Mouse (Mus musculus) embryonic facial prominence, embryonic 10.5 days (tissue): ENCODE measurements around the gene Trim37. TPM values are rescaled to one million over a fixed set of nuclear protein-coding genes. Genes with fewer than 3 reads are reported as not detected.

ENCODE experiments used
- DNase-seq: peaks from one replicate; pipeline ENCODE4 v3.0.0-alpha.2; 2017; ENCODE audit warnings: low spot score
- H3K27ac ChIP-seq: fragments of 300-500 bp; sonication (generic); replicated peaks from 2 replicates; pipeline ENCODE4 v1.5.1; 2016; ENCODE audit warnings: mild to moderate bottlenecking
- H3K27me3 ChIP-seq: fragments of 300-500 bp; sonication (generic); replicated peaks from 2 replicates; pipeline ENCODE4 v1.6.1; 2016; ENCODE audit warnings: low read depth, mild to moderate bottlenecking; ENCODE audit not compliant: poor library complexity, severe bottlenecking
- H3K36me3 ChIP-seq: fragments of 300-500 bp; sonication (generic); replicated peaks from 2 replicates; pipeline ENCODE4 v1.6.1; 2016; ENCODE audit warnings: mild to moderate bottlenecking, moderate library complexity
- H3K4me1 ChIP-seq: fragments of 300-500 bp; sonication (generic); 2 replicates; pipeline ENCODE4 v1.6.1; 2016
- H3K4me3 ChIP-seq: fragments of 300-500 bp; sonication (generic); 2 replicates; pipeline ENCODE4 v1.5.1; 2016; ENCODE audit warnings: mild to moderate bottlenecking, moderate library complexity
- H3K9me3 ChIP-seq: fragments of 300-500 bp; sonication (generic); 2 replicates; pipeline ENCODE4 v1.6.1; 2016; ENCODE audit warnings: mild to moderate bottlenecking
- whole genome bisulfite sequencing: fragments of 180-500 bp; shearing (Covaris S2); methylation state at CpG from one replicate; pipeline ENCODE4 v1.1.7; 2016; 5-methylcytosine and 5-hydroxymethylcytosine counted together
- polyA plus RNA-seq: library from polyadenylated mRNA; unstranded; fragments of >200 nt; fragmentation: Nextera tagmentation; extraction: Ambion mirVana; gene quantifications from 2 replicates; pipeline ENCODE4 v1.2.1, GENCODE M21; 2016

The Trim37 gene
- polyA plus RNA-seq, 1 experiment from 2014 or later: 49.1 TPM

GRCm38 (mm10) chr11:87238891-87239530 lies 112.1 kb downstream of the Trim37 start:
- H3K4me1 ChIP-seq: peaks cover 3% of the 10 kb centered on the region; the same call in 1 of the 2 replicates
- H3K4me3 ChIP-seq: no peak overlapping the region
- no peaks in the 10 kb centered on the region for H3K9me3 ChIP-seq
- H3K36me3 ChIP-seq: peaks cover 21% of the 10 kb centered on the region
- DNase-seq: no peak
- no peaks in the 10 kb centered on the region for H3K27me3 ChIP-seq
- 85% methylated on average over 7 of the region's 7 CpGs for WGBS
- no peak overlapping the region for H3K27ac ChIP-seq

DNA sequence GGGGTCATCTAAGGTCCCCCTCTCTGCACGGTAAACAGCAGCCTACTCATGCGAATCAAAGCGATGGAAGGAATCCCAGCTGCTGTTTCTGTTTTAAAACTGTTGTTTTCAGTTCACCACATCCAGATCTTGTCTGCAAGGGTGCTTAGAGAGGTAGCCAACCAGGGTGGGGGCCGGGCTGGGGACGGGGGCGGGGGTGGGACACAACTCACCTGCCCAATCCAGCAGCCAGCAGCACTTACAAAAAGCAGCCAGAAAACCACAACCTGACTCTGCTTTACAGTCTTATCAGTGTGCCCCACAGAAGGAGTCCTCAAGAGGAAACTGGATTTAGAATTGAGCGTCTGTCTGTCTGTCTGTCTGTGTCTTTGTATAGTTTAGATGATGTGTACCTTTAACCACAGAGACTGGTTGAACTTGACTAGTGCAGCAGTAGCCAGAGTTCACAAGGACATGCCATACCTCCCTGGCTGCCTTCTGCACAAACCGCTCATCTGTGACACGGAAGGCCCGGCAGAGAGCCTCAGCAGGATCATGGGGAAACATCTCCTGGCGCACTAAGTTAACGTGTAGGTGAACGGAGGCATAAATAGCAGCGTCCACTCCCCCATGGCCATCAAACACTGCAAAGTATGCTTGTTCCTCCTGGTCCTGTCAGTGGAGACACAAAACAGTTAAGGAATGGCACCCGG lies 113.4 kb downstream of the Trim37 start:
- peaks cover 11% of the 10 kb centered on the region for H3K36me3 ChIP-seq
- no peak overlapping the region for H3K27ac ChIP-seq
- no peaks in the 10 kb centered on the region for H3K27me3 ChIP-seq
- DNase-seq: no peak
- no peaks in the 10 kb centered on the region for H3K9me3 ChIP-seq
- WGBS: 87% methylated on average over 15 of the region's 15 CpGs
- H3K4me3 ChIP-seq: no peak overlapping the region
- peaks cover 3% of the 10 kb centered on the region; the same call in 1 of the 2 replicates for H3K4me1 ChIP-seq

GRCm38 (mm10) chr11:87240833-87241215 lies 113.9 kb downstream of the Trim37 start:
- Histone ChIP-seq H3K4me1 (peaks cover 3% of the 10 kb centered on the region; the same call in 1 of the 2 replicates), H3K27ac (no peak overlapping the region), H3K27me3 (no peaks in the 10 kb centered on the region), H3K4me3 (no peak overlapping the region), H3K36me3 (peaks cover 11% of the 10 kb centered on the region), H3K9me3 (no peaks in the 10 kb centered on the region)
- 87% methylated on average over 4 of the region's 4 CpGs for WGBS
- no peak for DNase-seq

- DNase-seq: no peak
- no peak overlapping the region for H3K27ac ChIP-seq
- peaks cover 3% of the 10 kb centered on the region; the same call in 1 of the 2 replicates for H3K4me1 ChIP-seq
- no peaks in the 10 kb centered on the region for H3K27me3 ChIP-seq
- H3K4me3 ChIP-seq: no peak overlapping the region
- 81% methylated on average over 7 of the region's 7 CpGs for WGBS
- H3K9me3 ChIP-seq: no peaks in the 10 kb centered on the region
- peaks cover 11% of the 10 kb centered on the region for H3K36me3 ChIP-seq
Measured at GRCm38 (mm10) chr11:87241256-87241655, 114.4 kb downstream of the Trim37 start.

DNA sequence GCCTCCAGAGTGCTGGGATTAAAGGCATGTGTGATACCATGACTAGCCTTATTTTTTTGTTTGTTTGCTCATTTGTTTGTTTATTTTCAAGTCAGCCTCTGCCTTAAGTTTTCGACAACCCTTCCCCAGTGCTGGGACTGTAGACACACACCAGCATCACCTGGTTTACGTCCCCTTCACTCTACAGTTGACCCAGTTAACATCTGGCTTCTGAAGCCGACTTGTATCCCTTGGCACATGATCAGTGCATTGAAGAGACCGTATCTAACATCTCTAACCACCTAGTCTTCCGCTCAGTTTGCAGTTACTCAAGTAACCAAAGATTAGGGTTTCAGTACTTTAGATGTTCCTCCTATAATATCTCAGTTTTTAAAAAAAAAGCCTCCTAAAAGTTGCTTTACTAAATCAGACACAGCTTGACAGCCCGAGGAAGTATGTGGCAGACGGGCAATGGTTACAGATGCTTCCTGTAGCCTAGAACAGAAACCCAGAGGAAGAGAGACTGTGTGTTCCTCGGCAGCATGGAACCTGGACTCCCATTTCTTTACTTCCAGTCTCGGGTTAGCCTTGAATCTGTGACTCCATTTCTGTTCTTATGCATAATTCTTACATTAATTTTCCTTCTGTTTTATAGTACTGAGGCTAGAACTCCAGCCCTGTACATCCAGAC lies 118.4 kb downstream of the Trim37 start:
- no peak overlapping the region for H3K27ac ChIP-seq

GRCm38 (mm10) chr11:87246107-87246651 lies 119.3 kb downstream of the Trim37 start:
- Histone ChIP-seq H3K9me3 (no peaks in the 10 kb centered on the region), H3K27ac (no peak overlapping the region), H3K4me3 (no peak overlapping the region), H3K4me1 (0 out of 2 replicates have a peak, but pooled peaks cover 8% of the 10 kb centered on the region), H3K36me3 (no peaks in the 10 kb centered on the region; the same call in 1 of the 2 replicates), H3K27me3 (no peaks in the 10 kb centered on the region)
- 79% methylated on average over 4 of the region's 4 CpGs for WGBS
- DNase-seq: no peak

More for the DNA sequence above, 118.4 kb downstream of the Trim37 start:
- DNase-seq: no peak
- 85% methylated on average over 9 of the region's 9 CpGs for WGBS
- Histone ChIP-seq H3K9me3 (no peaks in the 10 kb centered on the region), H3K36me3 (peaks cover 6% of the 10 kb centered on the region; the same call in 1 of the 2 replicates), H3K4me1 (peaks cover 10% of the 10 kb centered on the region; the same call in 1 of the 2 replicates), H3K27me3 (no peaks in the 10 kb centered on the region), H3K4me3 (no peak overlapping the region)

DNA sequence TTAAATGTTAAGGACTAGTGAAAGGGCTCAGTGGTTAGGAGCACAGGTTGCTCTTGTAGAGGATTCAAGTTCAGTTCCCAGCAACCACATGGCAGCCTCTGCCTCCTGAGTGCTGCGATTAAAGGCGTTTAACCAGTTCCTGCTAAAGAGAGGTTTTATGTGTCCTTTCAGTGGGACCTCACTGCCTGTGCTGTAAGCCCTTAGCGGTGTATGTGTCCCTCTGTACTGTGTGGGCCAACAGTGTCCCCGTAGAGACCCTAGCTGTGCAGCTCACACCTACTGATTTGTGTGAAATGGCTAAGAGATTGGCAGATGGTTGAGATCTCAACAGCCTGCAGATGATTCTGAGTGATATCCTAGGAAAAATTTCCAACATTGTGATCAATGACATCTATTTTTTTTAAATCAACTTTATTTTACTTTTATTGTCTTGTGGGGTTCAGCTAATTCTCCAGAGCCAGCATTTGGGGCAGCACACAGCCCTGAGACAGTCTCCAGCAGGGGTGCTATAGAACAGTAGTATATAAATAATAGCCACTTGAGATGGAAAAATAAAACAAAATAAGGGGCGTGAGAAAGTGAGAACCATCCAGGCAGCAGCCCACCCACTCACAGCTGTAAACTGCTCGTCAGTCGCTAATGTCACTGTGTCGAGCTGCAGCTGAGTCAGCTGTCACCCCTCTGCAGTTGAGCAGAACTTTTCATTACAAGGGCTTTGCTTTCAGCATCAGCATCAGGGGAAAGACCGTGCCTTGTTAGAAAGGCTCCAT lies 120.0 kb downstream of the Trim37 start:
- Histone ChIP-seq H3K27ac (no peak overlapping the region), H3K4me3 (no peak overlapping the region), H3K36me3 (no peaks in the 10 kb centered on the region), H3K4me1 (0 out of 2 replicates have a peak, but pooled peaks cover 8% of the 10 kb centered on the region), H3K27me3 (no peaks in the 10 kb centered on the region), H3K9me3 (no peaks in the 10 kb centered on the region)
- WGBS: 73% methylated on average over 9 of the region's 9 CpGs
- DNase-seq: no peak

DNA sequence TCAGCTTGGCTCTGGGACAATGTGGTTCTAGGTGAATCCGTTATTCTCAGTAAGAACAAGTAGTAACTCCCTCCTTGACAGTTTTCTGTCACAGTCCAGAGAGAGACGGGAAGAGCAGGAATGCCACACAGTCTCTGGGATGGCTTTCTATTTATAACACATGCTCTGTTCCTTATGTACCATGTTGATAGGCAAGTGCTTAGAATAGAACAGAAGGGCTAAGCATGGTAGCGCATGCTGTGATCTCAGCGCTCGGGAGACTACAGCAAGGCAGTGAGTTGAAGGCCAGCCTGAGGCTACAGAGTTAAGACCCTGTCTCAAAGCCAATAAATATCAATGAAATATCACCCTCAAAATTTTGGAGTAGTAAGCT lies 120.6 kb downstream of the Trim37 start:
- H3K27me3 ChIP-seq: no peaks in the 10 kb centered on the region
- H3K36me3 ChIP-seq: no peaks in the 10 kb centered on the region
- no peak for DNase-seq
- 82% methylated on average over 5 of the region's 5 CpGs for WGBS
- 0 out of 2 replicates have a peak, but pooled peaks cover 8% of the 10 kb centered on the region for H3K4me1 ChIP-seq
- H3K27ac ChIP-seq: no peak overlapping the region
- H3K4me3 ChIP-seq: no peak overlapping the region
- H3K9me3 ChIP-seq: no peaks in the 10 kb centered on the region

GRCm38 (mm10) chr11:87250132-87250531 lies 123.3 kb downstream of the Trim37 start:
- H3K27ac ChIP-seq: no peak overlapping the region
- H3K4me1 ChIP-seq: 0 out of 2 replicates have a peak, but pooled peaks cover 10% of the 10 kb centered on the region
- no peak for DNase-seq
- H3K27me3 ChIP-seq: no peaks in the 10 kb centered on the region
- no peak overlapping the region for H3K4me3 ChIP-seq
- H3K9me3 ChIP-seq: no peaks in the 10 kb centered on the region
- 84% methylated on average over 6 of the region's 6 CpGs for WGBS
- H3K36me3 ChIP-seq: no peaks in the 10 kb centered on the region

DNA sequence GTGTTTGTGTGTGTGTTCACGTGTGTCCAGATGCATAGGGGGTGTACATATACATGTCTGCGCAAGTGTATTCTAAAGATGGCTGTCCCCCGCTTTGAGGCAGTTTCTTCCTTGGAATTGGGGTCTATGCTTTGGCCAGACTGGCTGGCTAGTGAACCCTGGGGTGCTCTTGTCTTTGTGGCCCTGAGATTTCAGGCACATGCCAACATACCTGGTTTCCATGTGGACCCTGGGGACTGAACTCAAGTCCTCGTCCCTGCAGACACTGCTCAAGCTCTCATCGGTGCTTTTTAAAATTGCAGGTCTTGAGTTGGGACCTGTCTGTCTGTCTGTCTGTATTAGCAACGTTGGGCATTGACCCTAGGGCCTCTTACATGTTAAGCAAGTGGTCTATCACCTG lies 126.4 kb downstream of the Trim37 start:
- H3K27me3 ChIP-seq: no peaks in the 10 kb centered on the region
- no peak overlapping the region for H3K27ac ChIP-seq
- WGBS: 91% methylated on average over 6 of the region's 6 CpGs
- 0 out of 2 replicates have a peak, but pooled peaks cover 3% of the 10 kb centered on the region for H3K4me1 ChIP-seq
- no peak overlapping the region for H3K4me3 ChIP-seq
- H3K9me3 ChIP-seq: no peaks in the 10 kb centered on the region
- DNase-seq: no peak
- no peaks in the 10 kb centered on the region for H3K36me3 ChIP-seq

GRCm38 (mm10) chr11:87254149-87254548 lies 127.3 kb downstream of the Trim37 start:
- Histone ChIP-seq H3K36me3 (no peaks in the 10 kb centered on the region), H3K4me1 (0 out of 2 replicates have a peak, but pooled peaks cover 3% of the 10 kb centered on the region), H3K27ac (no peak overlapping the region), H3K4me3 (no peak overlapping the region), H3K9me3 (no peaks in the 10 kb centered on the region), H3K27me3 (no peaks in the 10 kb centered on the region)
- WGBS: 60% methylated on average over 5 of the region's 5 CpGs
- DNase-seq: no peak

DNA sequence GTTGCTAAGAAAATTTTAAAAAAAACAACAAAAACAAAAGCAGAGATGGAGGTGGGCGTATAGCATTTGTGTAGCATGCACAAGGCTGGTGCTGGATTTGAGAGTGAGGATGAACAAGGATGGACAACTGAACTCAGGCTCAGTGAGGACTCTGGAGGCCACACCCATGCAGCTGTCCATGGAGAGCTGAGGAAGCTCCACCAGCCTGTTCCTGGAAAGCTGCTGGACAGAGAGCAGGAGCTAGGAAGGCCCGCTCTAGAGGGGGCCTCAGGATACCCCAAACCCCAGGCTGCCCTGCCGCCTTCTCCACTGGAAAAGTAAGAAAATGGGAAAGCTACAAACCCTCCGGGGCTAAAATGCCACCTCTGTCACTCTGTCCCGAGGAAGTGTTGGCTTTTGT lies 130.4 kb downstream of the Trim37 start:
- no peak overlapping the region for H3K27ac ChIP-seq
- H3K4me1 ChIP-seq: peaks cover 3% of the 10 kb centered on the region; the same call in 1 of the 2 replicates
- no peak overlapping the region for H3K4me3 ChIP-seq
- no peak for DNase-seq
- H3K27me3 ChIP-seq: no peaks in the 10 kb centered on the region
- 91% methylated on average over 5 of the region's 5 CpGs for WGBS
- no peaks in the 10 kb centered on the region for H3K9me3 ChIP-seq
- no peaks in the 10 kb centered on the region for H3K36me3 ChIP-seq
